Mouse (Mus musculus): Measurements from ENCODE around the gene Xrn1. TPM values are rescaled to one million over a fixed set of nuclear protein-coding genes. Genes with fewer than 3 reads are reported as not detected.
"Not testable (repeated sequence)": the region's sequence is repeated elsewhere in the genome, so short reads cannot be mapped to it uniquely, and the experiment has no call there.

Gene Xrn1
- total RNA-seq (2014; rRNA removed) (14.3 and 15.7 TPM in 2 replicates), polyA plus RNA-seq (2015; fragmentation: Nextera tagmentation; extraction: Ambion mirVana) (14.8 and 15.8 TPM in 2 replicates)

DNA sequence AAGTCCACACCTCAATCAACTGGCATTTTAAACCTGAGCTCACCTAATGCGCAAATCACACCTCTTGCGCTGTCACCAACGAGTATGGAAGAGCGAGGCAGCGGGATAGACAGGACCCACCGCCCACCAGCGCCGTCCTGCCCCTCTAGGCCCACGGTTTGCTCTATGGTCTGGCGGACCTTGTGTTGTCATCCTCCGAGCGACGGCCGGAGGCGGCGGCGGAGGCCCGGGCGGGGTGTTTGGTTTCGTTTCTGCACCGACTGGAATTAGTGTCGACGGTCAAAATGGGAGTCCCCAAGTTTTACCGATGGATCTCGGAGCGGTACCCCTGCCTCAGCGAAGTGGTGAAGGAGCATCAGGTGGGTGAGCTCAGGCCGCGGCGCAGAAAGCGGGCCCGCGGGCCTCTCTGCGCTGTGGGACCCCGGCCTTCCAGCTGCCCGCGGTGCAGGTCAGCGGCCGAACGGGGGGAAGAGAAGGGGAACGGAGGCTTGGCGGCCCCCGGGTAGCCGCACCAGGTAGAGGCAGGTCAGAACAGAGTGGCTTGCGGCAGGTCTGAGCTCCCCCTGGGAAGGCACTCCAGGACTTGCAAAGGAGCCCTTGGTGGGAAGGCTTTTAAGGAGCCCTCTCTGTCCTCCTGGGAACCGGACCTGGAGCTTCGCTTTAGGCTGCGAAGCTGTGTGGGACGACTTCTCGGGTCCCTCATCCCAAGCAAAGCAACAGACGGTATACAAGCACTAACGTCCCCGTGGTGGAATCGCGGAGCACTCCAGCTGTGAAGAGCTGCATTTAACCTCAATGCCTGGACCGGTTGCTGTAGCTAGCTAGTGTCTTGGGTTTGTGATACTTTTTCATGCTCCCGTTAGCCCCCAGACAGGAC is at the start of gene Xrn1:
TSS of gene Xrn1 (plus strand) at position 176 of the 877 bp plus-strand sequence.
- Histone ChIP-seq H3K4me1 (ENCODE audit: insufficient read depth, low read length) (peaks cover 4% of the 10 kb centered on the region; the same call in 1 of the 2 replicates), H3K9me3 (ENCODE audit: low read length) (no peaks in the 10 kb centered on the region), H3K27ac (peak within 1 kb of the TSS; percentile 94), H3K4me2 (ENCODE audit: low read depth, low read length) (peak within 1 kb of the TSS; percentile 72), H3K4me3 (ENCODE audit: low read length) (peak within 1 kb of the TSS; percentile 96), H3K27me3 (ENCODE audit: insufficient read depth, low read length) (no peaks in the 10 kb centered on the region), H3K9ac (replicated peaks; ENCODE audit: low read length) (peak within 1 kb of the TSS; percentile 98), H3K36me3 (ENCODE audit: insufficient read depth, low read length) (no peaks in the 10 kb centered on the region; the same call in 1 of the 2 replicates)
- DNase-seq (ENCODE audit: low spot score) (peak; percentile 96), ATAC-seq (peak; percentile 99)
- no peak for TF ChIP-seq CTCF (IDR thresholded peaks at IDR 0.05; ENCODE audit: low read depth)
- WGBS = under 1% methylated on average over 57 of the region's 57 CpGs

DNA sequence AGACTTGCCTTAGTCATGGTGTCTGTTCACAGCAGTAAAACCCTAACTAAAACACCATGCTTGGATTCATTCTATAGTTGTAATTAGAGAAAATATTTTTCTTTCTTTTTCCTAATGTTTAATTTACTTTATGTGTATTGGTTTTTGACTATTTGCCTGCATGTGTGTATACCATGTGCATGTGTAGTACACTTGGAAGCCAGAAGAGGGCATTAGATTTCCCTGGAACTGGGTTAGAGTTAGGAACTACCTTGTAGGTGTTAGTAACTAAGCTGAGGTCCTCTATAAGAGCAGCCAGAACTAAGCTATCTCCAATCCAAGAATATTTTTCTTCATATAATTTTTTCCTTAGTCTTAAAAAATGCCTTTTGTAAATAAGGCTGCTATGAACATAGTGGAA is 21.7 kb upstream of the Xrn1 start:
- DNase-seq (ENCODE audit: low spot score) = no peak
- Histone ChIP-seq H3K9me3 (ENCODE audit: low read length) (no peaks in the 10 kb centered on the region), H3K4me3 (ENCODE audit: low read length) (no peak overlapping the region), H3K9ac (replicated peaks; ENCODE audit: low read length) (no peak overlapping the region), H3K36me3 (ENCODE audit: insufficient read depth, low read length) (0 out of 2 replicates have a peak, but pooled peaks cover 4% of the 10 kb centered on the region), H3K27ac (no peak overlapping the region), H3K4me2 (ENCODE audit: low read depth, low read length) (no peak overlapping the region), H3K27me3 (ENCODE audit: insufficient read depth, low read length) (no peaks in the 10 kb centered on the region), H3K4me1 (ENCODE audit: insufficient read depth, low read length) (no peaks in the 10 kb centered on the region)
- ATAC-seq = no peak
- no peak for TF ChIP-seq CTCF (IDR thresholded peaks at IDR 0.05; ENCODE audit: low read depth)

DNA sequence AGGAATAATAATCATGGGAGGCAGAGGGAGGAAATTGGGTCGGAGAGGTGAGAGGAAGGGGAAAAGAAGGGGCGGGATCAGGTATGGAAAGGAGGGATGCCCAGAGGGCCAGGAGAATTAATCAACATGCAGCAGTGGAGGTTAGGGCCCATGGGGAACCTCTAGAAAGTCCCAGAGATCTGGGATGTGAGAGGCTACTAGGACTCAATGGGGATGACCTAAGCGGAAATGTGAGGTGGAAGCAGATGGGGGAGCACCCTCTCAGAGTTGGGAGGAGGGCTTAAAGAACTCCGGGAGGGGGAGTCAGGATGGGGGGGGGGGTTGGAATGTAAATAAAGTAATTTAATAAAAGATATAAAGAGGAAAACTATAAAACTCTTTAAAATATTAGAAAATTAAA is 902 bp upstream of the Xrn1 start:
- no peak for TF ChIP-seq CTCF (IDR thresholded peaks at IDR 0.05; ENCODE audit: low read depth)
- H3K9me3 ChIP-seq (ENCODE audit: low read length) = no peaks in the 10 kb centered on the region
- H3K9ac ChIP-seq (replicated peaks; ENCODE audit: low read length) = no peak overlapping the region
- no peak overlapping the region for H3K27ac ChIP-seq
- DNase-seq (ENCODE audit: low spot score) (no peak), ATAC-seq (no peak)
- H3K4me3 ChIP-seq (ENCODE audit: low read length) = no peak overlapping the region
- 74% methylated on average over 4 of the region's 4 CpGs for WGBS
- peaks cover 4% of the 10 kb centered on the region; the same call in 1 of the 2 replicates for H3K4me1 ChIP-seq (ENCODE audit: insufficient read depth, low read length)
- no peaks in the 10 kb centered on the region; the same call in 1 of the 2 replicates for H3K36me3 ChIP-seq (ENCODE audit: insufficient read depth, low read length)
- peak overlapping the region; percentile 72 for H3K4me2 ChIP-seq (ENCODE audit: low read depth, low read length)
- no peaks in the 10 kb centered on the region for H3K27me3 ChIP-seq (ENCODE audit: insufficient read depth, low read length)

DNA sequence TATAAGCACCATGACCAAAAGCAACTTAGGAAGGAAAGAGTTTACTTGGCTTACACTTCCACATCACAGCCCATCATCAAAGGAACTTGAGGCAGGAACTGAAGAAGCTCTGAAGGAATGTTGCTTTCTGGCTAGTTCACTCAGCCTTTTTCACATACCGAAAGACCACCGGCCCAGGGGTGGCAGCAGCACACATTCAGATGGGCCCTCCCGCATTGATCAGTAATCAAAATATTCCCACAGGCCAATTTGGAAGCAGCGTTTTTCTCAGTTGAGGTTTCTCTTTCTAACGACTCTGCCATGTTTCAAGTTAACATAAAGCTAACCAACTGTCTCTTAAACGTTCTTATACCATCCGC is 355 bp upstream of the Xrn1 start:
- no peaks in the 10 kb centered on the region for H3K27me3 ChIP-seq (ENCODE audit: insufficient read depth, low read length)
- peaks cover 4% of the 10 kb centered on the region; the same call in 1 of the 2 replicates for H3K4me1 ChIP-seq (ENCODE audit: insufficient read depth, low read length)
- H3K4me2 ChIP-seq (ENCODE audit: low read depth, low read length) = peak overlapping the region; percentile 72
- WGBS = 0% methylated on average over 7 of the region's 7 CpGs
- H3K4me3 ChIP-seq (ENCODE audit: low read length) = peak overlapping the region; percentile 96
- 0 out of 2 replicates have a peak, but pooled peaks have one; percentile 23 for TF ChIP-seq CTCF (IDR thresholded peaks at IDR 0.05; ENCODE audit: low read depth)
- H3K9me3 ChIP-seq (ENCODE audit: low read length) = no peaks in the 10 kb centered on the region
- no peaks in the 10 kb centered on the region; the same call in 1 of the 2 replicates for H3K36me3 ChIP-seq (ENCODE audit: insufficient read depth, low read length)
- peak overlapping the region; percentile 94 for H3K27ac ChIP-seq
- peak overlapping the region; percentile 98 for H3K9ac ChIP-seq (replicated peaks; ENCODE audit: low read length)
- DNase-seq (ENCODE audit: low spot score) = peak; percentile 77
- ATAC-seq = peak; percentile 85

DNA sequence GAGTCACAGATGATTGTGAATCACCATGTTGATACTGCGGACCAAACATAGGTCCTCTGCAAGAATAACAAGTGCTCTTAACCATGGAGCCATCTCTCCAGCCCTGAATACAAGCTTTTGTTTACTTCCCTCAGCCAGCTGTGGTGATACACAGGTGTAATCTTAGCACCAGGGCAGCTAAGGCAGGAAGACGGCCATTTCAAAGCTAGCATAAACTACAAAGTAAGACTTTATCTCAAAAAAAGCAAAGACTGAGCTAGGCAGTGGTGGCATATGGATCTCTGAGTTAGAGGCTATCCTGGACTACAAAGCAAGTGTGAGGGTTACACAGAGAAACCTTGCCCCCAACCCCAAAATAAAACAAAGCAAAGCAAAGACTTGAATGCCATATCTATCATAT is 3.1 kb downstream of the Xrn1 start:
- no peak for TF ChIP-seq CTCF (IDR thresholded peaks at IDR 0.05; ENCODE audit: low read depth)
- no peaks in the 10 kb centered on the region for H3K9me3 ChIP-seq (ENCODE audit: low read length)
- DNase-seq (ENCODE audit: low spot score) = no peak
- no peak overlapping the region for H3K9ac ChIP-seq (replicated peaks; ENCODE audit: low read length)
- 95% methylated on average over 2 of the region's 2 CpGs for WGBS
- H3K4me1 ChIP-seq (ENCODE audit: insufficient read depth, low read length) = peaks cover 4% of the 10 kb centered on the region; the same call in 1 of the 2 replicates
- no peaks in the 10 kb centered on the region; the same call in 1 of the 2 replicates for H3K36me3 ChIP-seq (ENCODE audit: insufficient read depth, low read length)
- no peaks in the 10 kb centered on the region for H3K27me3 ChIP-seq (ENCODE audit: insufficient read depth, low read length)
- ATAC-seq = no peak
- H3K4me2 ChIP-seq (ENCODE audit: low read depth, low read length) = no peak overlapping the region
- no peak overlapping the region for H3K4me3 ChIP-seq (ENCODE audit: low read length)
- no peak overlapping the region for H3K27ac ChIP-seq

DNA sequence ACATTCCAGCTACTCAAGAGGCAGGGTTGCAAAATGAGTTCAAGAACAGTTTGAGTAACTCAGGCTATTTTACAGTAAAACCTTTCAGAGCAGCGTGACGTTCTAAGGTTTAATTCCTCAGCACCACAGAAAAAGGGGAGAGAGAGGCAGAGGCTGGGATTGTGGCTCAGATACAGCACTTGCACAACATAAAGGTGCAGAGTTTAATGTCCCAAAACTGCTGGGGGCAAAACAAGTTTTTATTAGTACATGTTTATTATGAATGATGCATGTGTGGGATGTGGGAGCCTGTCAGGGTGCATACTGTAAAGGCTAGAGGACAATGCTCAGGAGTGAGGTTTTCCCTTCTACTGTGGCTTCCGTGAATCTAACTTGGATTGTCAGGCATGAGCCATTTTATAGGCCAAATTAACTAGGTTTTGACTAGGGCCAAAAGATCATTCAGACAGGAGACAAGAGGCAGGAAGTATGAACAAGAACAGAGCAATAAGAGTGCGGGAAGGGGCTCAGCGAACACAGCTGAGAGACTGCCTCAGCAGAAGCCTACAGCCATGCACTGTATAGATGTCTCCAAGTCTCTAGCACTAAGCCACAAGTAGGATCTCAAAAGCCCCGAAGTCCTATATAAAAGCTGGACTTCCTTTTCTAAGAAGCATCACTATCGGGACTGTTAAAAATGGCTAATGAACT is 3.6 kb downstream of the Xrn1 start:
- Histone ChIP-seq H3K4me3 (ENCODE audit: low read length) (no peak overlapping the region), H3K4me2 (ENCODE audit: low read depth, low read length) (no peak overlapping the region), H3K27ac (no peak overlapping the region), H3K9ac (replicated peaks; ENCODE audit: low read length) (no peak overlapping the region), H3K36me3 (ENCODE audit: insufficient read depth, low read length) (no peaks in the 10 kb centered on the region; the same call in 1 of the 2 replicates), H3K9me3 (ENCODE audit: low read length) (no peaks in the 10 kb centered on the region), H3K27me3 (ENCODE audit: insufficient read depth, low read length) (no peaks in the 10 kb centered on the region), H3K4me1 (ENCODE audit: insufficient read depth, low read length) (peaks cover 4% of the 10 kb centered on the region; the same call in 1 of the 2 replicates)
- no peak for DNase-seq (ENCODE audit: low spot score)
- WGBS = 97% methylated on average over 7 of the region's 7 CpGs
- no peak for ATAC-seq
- TF ChIP-seq CTCF (IDR thresholded peaks at IDR 0.05; ENCODE audit: low read depth) = no peak

DNA sequence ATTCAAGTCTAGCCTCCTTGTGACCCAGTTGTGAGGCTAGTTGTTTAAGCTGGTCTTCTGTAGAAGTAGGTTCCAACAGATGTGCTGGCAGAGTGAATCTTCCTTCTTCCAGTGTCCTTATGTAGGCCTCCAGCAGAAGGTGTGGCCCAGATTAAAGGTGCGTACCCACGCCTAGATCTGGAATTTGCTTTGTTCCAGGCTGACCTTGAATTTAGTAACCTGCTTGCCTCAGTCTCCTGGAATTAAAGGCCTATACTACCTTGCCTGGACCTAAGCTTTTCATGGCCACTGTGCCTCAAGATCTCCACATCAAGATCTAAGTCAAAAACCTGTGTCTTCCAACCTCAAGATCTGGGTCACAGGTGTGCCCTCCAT is 4.2 kb downstream of the Xrn1 start:
- H3K9me3 ChIP-seq (ENCODE audit: low read length); H3K9ac ChIP-seq (replicated peaks; ENCODE audit: low read length); H3K4me3 ChIP-seq (ENCODE audit: low read length); H3K27ac ChIP-seq; H3K27me3 ChIP-seq (ENCODE audit: insufficient read depth, low read length); H3K4me1 ChIP-seq (ENCODE audit: insufficient read depth, low read length); ATAC-seq; DNase-seq (ENCODE audit: low spot score); H3K36me3 ChIP-seq (ENCODE audit: insufficient read depth, low read length); H3K4me2 ChIP-seq (ENCODE audit: low read depth, low read length): not testable (repeated sequence)
- 98% methylated on average over 2 of the region's 2 CpGs for WGBS
